Mouse (Mus musculus) intestine, embryonic 14.5 days (tissue): ENCODE measurements around the gene Msi2. TPM values are rescaled to one million over a fixed set of nuclear protein-coding genes. Genes with fewer than 3 reads are reported as not detected.

ENCODE experiments used
- ATAC-seq: fragments of 200-750 bp; cut with Nextera tagmentation; replicated peaks from 2 replicates; pipeline ENCODE4 v1.8.0; 2017; ENCODE audit warnings: low read depth, moderate number of reproducible peaks, moderate TSS enrichment, moderate library complexity; ENCODE audit not compliant: low FRiP score, low TSS enrichment
- DNase-seq: peaks from one replicate; pipeline ENCODE4 v3.0.0-alpha.2; 2018; ENCODE audit warnings: low spot score
- H3K27ac ChIP-seq: fragments of 300-500 bp; sonication (generic); 2 replicates; pipeline ENCODE4 v1.5.1; 2014; ENCODE audit warnings: low read depth, mild to moderate bottlenecking, control low read depth
- H3K27me3 ChIP-seq: fragments of 300-500 bp; sonication (generic); replicated peaks from 2 replicates; pipeline ENCODE4 v1.6.1; 2014; ENCODE audit warnings: low read length, control low read depth; ENCODE audit not compliant: control insufficient read depth, insufficient read depth
- H3K36me3 ChIP-seq: fragments of 300-500 bp; sonication (generic); 2 replicates; pipeline ENCODE4 v1.6.1; 2014; ENCODE audit warnings: low read length, control low read depth; ENCODE audit not compliant: control insufficient read depth, insufficient read depth
- H3K4me1 ChIP-seq: fragments of 300-500 bp; sonication (generic); replicated peaks from 2 replicates; pipeline ENCODE4 v1.6.1; 2014; ENCODE audit warnings: low read length, control low read depth, mixed read lengths; ENCODE audit not compliant: control insufficient read depth, insufficient read depth
- H3K4me2 ChIP-seq: fragments of 300-500 bp; sonication (generic); 2 replicates; pipeline ENCODE4 v1.6.1; 2014; ENCODE audit warnings: low read length
- H3K4me3 ChIP-seq: fragments of 300-500 bp; sonication (generic); 2 replicates; pipeline ENCODE4 v1.5.1; 2014; ENCODE audit warnings: low read depth, low read length, control low read depth, mixed read lengths
- H3K9ac ChIP-seq: fragments of 300-500 bp; sonication (generic); 2 replicates; pipeline ENCODE4 v1.6.1; 2014; ENCODE audit warnings: mild to moderate bottlenecking, low read length
- H3K9me3 ChIP-seq: fragments of 300-500 bp; sonication (generic); 2 replicates; pipeline ENCODE4 v1.6.1; 2016; ENCODE audit warnings: low read length, control low read depth; ENCODE audit not compliant: control insufficient read depth
- WGBS: fragments of 180-500 bp; shearing (Covaris S2); extraction: QIAGEN DNeasy Blood & Tissue Kit; methylation state at CpG from one replicate; pipeline ENCODE4 v1.1.7; 2014; 5-methylcytosine and 5-hydroxymethylcytosine counted together
- polyA plus RNA-seq: library from polyadenylated mRNA; unstranded; fragments of >200 nt; fragmentation: Nextera tagmentation; extraction: Ambion mirVana; gene quantifications from 2 replicates; pipeline ENCODE4 v1.2.1, GENCODE M21; 2014

Gene Msi2
- polyA plus RNA-seq, 1 experiment from 2014 or later, result 13.6 TPM

DNA sequence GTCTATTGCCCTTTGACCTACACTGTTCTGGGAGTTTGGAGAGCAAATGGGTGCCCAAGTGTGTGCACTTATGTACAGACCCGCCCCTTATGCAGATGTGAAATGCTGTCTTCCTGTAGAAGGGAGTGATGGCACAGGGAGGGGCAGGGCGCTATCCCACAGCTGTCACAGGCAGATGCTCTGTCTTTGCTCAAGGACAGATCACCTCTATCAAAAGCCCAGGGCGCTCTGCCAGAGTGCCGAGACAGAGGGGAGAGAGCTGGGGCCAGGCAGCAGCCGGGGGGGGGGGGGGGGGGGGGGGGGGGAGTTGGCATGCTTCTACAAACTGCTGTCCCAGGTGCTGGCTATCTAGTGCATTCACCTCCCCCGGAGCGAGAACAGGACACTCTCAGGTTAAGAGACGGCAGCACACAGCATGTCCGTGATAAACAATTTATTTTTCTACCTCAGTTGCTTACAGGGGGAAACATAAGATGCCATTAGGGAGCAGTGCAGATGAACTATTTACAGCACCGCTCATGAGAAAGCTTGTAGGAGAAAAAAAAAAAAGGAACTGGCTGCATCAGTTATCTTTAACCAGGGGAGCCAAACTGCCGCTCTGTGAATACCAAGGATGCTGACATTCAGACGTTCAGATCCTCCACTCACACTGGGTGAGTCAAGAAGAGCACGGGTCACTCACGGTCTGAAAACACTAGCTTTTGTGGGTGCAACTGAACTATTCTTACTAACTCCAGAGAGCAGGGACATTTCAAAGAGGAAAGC, 337.0 kb downstream of the Msi2 start:
- no peak overlapping the region for H3K27ac ChIP-seq
- H3K4me3 ChIP-seq, result no peak overlapping the region
- H3K36me3 ChIP-seq, result 0 out of 2 replicates have a peak, but pooled peaks cover 5% of the 10 kb centered on the region
- H3K4me2 ChIP-seq, result no peak overlapping the region
- ATAC-seq, result no peak
- H3K9me3 ChIP-seq, result no peaks in the 10 kb centered on the region
- WGBS, result 38% methylated on average over 11 of the region's 14 CpGs
- DNase-seq, result no peak
- H3K9ac ChIP-seq, result no peak overlapping the region
- H3K27me3 ChIP-seq, result no peaks in the 10 kb centered on the region
- H3K4me1 ChIP-seq, result peaks cover 12% of the 10 kb centered on the region

DNA sequence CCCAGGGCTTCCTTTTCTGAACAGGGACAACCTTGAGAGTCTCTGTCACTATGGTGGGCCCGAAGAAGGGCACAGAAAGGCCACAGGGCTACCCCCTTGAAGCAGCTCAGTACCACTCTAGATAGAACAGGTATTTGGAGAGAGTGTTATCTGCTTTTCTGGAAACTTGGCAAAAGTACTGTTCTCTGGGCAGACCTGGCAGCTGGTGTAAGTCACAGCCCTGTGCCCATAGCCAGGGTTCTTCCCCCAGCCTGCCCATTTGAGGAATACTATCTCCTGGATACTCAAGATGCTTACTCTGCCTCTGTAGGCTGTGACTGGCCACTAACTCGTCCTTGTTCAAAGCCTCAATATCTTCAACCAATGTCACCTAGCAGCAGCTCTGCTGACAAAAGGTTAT, 338.7 kb downstream of the Msi2 start:
- no peak overlapping the region for H3K9ac ChIP-seq
- ATAC-seq (no peak), DNase-seq (no peak)
- H3K27ac ChIP-seq, result no peak overlapping the region
- 69% methylated on average over 2 of the region's 2 CpGs for WGBS
- H3K27me3 ChIP-seq, result no peaks in the 10 kb centered on the region
- H3K4me2 ChIP-seq, result no peak overlapping the region
- 0 out of 2 replicates have a peak, but pooled peaks cover 5% of the 10 kb centered on the region for H3K36me3 ChIP-seq
- H3K4me3 ChIP-seq, result no peak overlapping the region
- H3K9me3 ChIP-seq, result no peaks in the 10 kb centered on the region
- peaks cover 12% of the 10 kb centered on the region for H3K4me1 ChIP-seq

DNA sequence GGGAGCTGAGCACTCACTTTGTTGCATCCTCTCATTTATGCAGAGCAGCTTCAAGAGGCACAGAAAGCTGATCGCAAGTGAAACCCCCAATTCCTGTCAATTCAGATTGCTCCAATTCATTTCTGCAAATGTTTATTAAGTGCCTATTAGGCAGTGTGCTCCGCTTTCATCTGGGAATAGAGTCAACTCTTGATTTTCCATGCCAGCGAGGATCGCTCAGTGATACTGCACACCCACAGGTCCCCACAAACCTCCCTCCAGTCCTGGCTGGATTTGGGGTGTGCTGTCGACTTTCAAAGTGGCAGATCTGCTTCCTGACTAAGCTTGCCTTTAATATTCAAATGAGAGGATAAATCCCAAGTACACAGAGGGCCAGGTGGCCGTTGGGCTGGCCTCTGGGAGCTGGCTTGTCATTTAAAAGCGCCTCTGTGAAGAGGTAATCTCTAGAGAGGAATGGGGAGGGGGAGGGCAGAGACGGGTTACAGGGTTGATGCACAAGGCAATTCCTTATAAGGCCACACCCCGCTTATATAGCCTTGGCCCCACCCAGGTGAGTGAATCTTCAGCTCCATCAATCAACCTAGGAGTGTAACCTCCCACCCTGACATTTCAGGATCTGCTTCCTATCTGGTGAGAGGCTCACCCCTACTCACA, 339.5 kb downstream of the Msi2 start:
- 53% methylated on average over 9 of the region's 9 CpGs for WGBS
- Histone ChIP-seq H3K27me3 (no peaks in the 10 kb centered on the region), H3K4me1 (peaks cover 12% of the 10 kb centered on the region), H3K9ac (no peak overlapping the region), H3K36me3 (0 out of 2 replicates have a peak, but pooled peaks cover 5% of the 10 kb centered on the region), H3K4me2 (no peak overlapping the region), H3K9me3 (no peaks in the 10 kb centered on the region), H3K27ac (no peak overlapping the region), H3K4me3 (no peak overlapping the region)
- DNase-seq (no peak), ATAC-seq (0 out of 2 replicates have a peak, but pooled peaks have one; percentile 10)

DNA sequence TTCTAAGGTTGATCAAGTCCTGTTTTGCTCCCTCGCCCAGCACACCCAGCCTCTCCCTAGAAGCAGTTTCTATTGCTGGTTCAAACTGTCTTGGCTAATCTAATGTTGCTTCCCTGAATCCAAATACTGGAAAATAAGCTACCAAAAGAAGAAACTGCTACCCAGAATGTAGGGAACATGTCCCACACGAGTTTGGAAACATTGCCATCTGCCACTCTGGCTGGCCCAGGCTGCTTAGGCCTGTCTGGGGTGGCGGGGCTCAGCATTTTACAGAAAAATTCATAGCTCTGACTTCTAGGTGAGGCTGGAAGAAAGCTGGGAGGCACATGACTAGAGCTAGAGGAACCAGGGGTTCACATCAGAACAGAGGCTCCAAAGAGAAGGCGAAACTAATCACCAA, 345.7 kb downstream of the Msi2 start:
- H3K27me3 ChIP-seq, result no peaks in the 10 kb centered on the region
- no peak for ATAC-seq
- 77% methylated on average over 4 of the region's 4 CpGs for WGBS
- H3K36me3 ChIP-seq, result no peaks in the 10 kb centered on the region; the same call in 1 of the 2 replicates
- no peak overlapping the region for H3K4me3 ChIP-seq
- H3K4me1 ChIP-seq, result no peaks in the 10 kb centered on the region
- H3K9ac ChIP-seq, result no peak overlapping the region
- no peaks in the 10 kb centered on the region for H3K9me3 ChIP-seq
- no peak for DNase-seq
- no peak overlapping the region for H3K4me2 ChIP-seq
- no peak overlapping the region for H3K27ac ChIP-seq

DNA sequence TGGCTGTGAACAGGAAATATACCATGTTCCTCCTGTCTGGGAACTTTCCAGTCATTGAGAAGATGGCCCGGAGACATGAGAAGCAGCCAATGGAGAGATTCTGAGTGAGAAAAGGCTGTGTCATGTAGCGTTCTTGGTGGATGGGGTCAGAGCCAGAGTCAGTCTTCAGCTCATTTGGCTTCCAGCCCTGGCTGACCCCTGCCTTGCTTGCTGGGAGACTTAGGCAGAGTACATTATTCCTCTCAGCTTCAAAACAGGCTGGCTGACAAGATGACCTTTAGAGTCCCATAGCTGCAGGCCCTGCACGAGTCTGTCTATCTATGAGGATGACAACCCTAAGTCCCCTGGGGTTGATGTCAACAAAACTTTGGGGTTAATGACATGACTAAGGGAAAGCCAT, 348.4 kb downstream of the Msi2 start:
- peaks cover 6% of the 10 kb centered on the region; the same call in 1 of the 2 replicates for H3K36me3 ChIP-seq
- no peaks in the 10 kb centered on the region for H3K27me3 ChIP-seq
- no peak for DNase-seq

DNA sequence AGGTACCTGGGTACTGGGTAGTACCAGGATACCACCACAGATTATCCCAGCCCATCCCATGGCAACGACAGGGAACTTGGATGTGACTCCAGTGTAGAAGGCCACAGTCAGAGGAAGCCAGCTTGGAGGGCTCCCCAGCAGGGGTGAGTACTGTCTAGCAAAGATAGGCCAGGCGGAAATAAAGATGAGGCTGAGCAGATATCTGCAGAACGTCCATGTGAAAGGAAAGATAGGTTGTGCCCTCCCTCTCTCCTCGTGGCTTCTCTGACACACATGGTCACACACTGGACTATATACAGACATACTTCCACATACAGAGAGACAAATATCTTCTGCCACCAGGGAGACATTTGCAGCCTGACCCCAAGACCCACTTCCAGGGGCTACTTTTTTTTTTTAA, 350.8 kb downstream of the Msi2 start:
- Histone ChIP-seq H3K27me3 (no peaks in the 10 kb centered on the region), H3K36me3 (peaks cover 6% of the 10 kb centered on the region; the same call in 1 of the 2 replicates), H3K9ac (no peak overlapping the region), H3K4me3 (no peak overlapping the region), H3K4me2 (no peak overlapping the region), H3K27ac (no peak overlapping the region), H3K9me3 (no peaks in the 10 kb centered on the region), H3K4me1 (no peaks in the 10 kb centered on the region)
- DNase-seq (no peak), ATAC-seq (no peak)
- WGBS, result 73% methylated on average over 4 of the region's 4 CpGs

More for the DNA sequence above, 348.4 kb downstream of the Msi2 start:
- H3K4me3 ChIP-seq, result no peak overlapping the region
- H3K4me1 ChIP-seq, result no peaks in the 10 kb centered on the region
- no peaks in the 10 kb centered on the region for H3K9me3 ChIP-seq
- WGBS, result 67% methylated on average over 3 of the region's 3 CpGs
- H3K9ac ChIP-seq, result no peak overlapping the region
- H3K27ac ChIP-seq, result no peak overlapping the region
- ATAC-seq, result no peak
- H3K4me2 ChIP-seq, result no peak overlapping the region

DNA sequence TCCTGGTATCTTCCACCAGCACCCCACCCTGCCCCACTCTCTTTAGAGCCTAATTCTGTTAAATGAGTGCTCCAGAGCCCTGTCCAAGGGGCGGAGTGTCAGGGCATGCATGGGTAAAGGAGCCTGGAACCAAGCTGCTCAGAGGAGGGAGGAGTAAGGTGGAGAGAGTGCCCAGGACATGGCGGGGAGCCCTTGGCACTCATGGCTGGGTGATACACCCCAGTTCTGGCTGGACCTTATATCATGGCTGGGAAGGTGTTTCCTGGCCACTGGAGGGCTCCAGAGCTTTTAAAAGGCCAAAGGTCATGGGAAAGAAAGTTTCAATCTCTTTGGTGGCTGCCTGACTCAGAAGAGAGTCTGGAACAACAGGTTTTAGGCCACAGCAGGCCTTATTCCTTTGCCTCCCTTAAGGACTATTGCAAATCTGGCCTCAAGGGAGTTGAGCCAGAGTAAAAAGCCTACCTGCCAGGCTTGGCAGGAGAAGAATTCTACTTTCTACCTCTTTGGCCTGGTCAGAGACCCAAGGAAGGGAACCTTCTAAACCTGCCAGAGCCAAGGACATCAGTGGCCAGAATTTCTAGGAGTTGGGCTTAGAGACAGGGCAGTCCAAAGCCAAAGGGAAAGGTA, 352.3 kb downstream of the Msi2 start:
- no peaks in the 10 kb centered on the region for H3K27me3 ChIP-seq

DNA sequence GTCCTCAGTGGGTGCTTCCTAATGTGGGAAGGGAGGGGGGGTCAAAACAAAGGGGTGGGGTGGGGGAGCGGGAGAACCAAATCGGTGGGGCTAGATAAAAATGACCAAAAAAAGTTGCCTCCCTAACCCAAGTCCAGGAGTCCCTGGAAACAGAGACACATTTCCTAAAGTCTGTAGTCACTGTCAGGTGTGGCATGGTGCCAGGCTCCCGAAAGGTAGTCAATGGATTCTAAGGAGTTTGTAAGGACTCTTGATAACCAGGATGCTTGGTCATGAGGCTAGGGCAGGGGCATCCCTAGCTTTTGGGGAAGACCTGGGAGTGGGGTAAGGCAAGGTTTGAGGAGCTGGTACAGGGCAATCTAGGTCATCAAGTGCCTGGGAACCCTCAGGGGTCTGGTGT, 354.1 kb downstream of the Msi2 start:
- Histone ChIP-seq H3K27ac (no peak overlapping the region), H3K27me3 (no peaks in the 10 kb centered on the region), H3K4me1 (no peaks in the 10 kb centered on the region), H3K9ac (no peak overlapping the region), H3K36me3 (peaks cover 6% of the 10 kb centered on the region; the same call in 1 of the 2 replicates), H3K4me2 (no peak overlapping the region), H3K4me3 (no peak overlapping the region), H3K9me3 (no peaks in the 10 kb centered on the region)
- DNase-seq (no peak), ATAC-seq (no peak)
- 85% methylated on average over 3 of the region's 3 CpGs for WGBS

More for the DNA sequence above, 352.3 kb downstream of the Msi2 start:
- no peaks in the 10 kb centered on the region for H3K9me3 ChIP-seq
- peaks cover 6% of the 10 kb centered on the region; the same call in 1 of the 2 replicates for H3K36me3 ChIP-seq
- 87% methylated on average over 2 of the region's 2 CpGs for WGBS
- H3K27ac ChIP-seq, result no peak overlapping the region
- no peak overlapping the region for H3K4me3 ChIP-seq
- H3K4me1 ChIP-seq, result no peaks in the 10 kb centered on the region
- no peak overlapping the region for H3K4me2 ChIP-seq
- DNase-seq (no peak), ATAC-seq (no peak)
- H3K9ac ChIP-seq, result no peak overlapping the region
